Mouse (Mus musculus) left cerebral cortex, adult 2 months (tissue): ENCODE measurements at regions not wholly inside any gene's neighbourhood (a gene's known extent, or its start where the extent isn't known, plus 50 kb on each side); places are given as distances from the start of the nearest gene placed in this dataset.
A peak's percentile ranks its signal among the peaks of the same experiment; 100 is the strongest.

Experiments
- DNase-seq, 2 experiments: peaks; one replicate each; pipeline ENCODE4 v3.0.0; 2021 to 2022; ENCODE audit warnings: low spot score in 2 of 2, mixed read lengths in 1 of 2; ENCODE audit errors: extremely low spot score in 1 of 2
- H3K27ac ChIP-seq: fragments of 200-600 bp; 2 replicates; pipeline ENCODE4 v1.8.1; 2022
- H3K4me3 ChIP-seq: fragments of 200-600 bp; 2 replicates; pipeline ENCODE4 v1.8.1; 2022
- CTCF ChIP-seq: fragments of 200-600 bp; IDR thresholded peaks from 2 replicates; pipeline ENCODE4 v1.8.1; 2022; ENCODE audit warnings: antibody characterized with exemption, mild to moderate bottlenecking, moderate library complexity
- intact Hi-C: fragments of 180-260 bp; cut with DNase I; formaldehyde crosslinking; loops from one replicate; pipeline ENCODE4 v1.15.1; 2025

GRCm38 (mm10) chr8:44805179-44805815 lies 129.9 kb upstream of the Fat1 start:
- intact Hi-C loops: no loop called here
- TF ChIP-seq CTCF: no peak

GRCm38 (mm10) chr8:44812360-44812759 lies 122.9 kb upstream of the Fat1 start:
- DNase-seq: no peak
- intact Hi-C loops: no loop called here
- no peak overlapping the region for H3K4me3 ChIP-seq
- TF ChIP-seq CTCF: no peak
- H3K27ac ChIP-seq: no peak overlapping the region

More at GRCm38 (mm10) chr8:44805179-44805815, 129.9 kb upstream of the Fat1 start:
- no peak for DNase-seq
- Histone ChIP-seq H3K27ac (no peak overlapping the region), H3K4me3 (no peak overlapping the region)

- Histone ChIP-seq H3K27ac (no peak overlapping the region), H3K4me3 (no peak overlapping the region)
- no peak for TF ChIP-seq CTCF
- DNase-seq: no peak
- intact Hi-C loops: no loop called here
Measured at GRCm38 (mm10) chr8:44817532-44818157, 117.6 kb upstream of the Fat1 start.

- DNase-seq: no peak
- no peak for TF ChIP-seq CTCF
- no peak overlapping the region for H3K27ac ChIP-seq
- intact Hi-C loops: no loop called here
- no peak overlapping the region for H3K4me3 ChIP-seq
Measured at GRCm38 (mm10) chr8:44819270-44819669, 116.0 kb upstream of the Fat1 start.

- no peak overlapping the region for H3K4me3 ChIP-seq
- no peak for TF ChIP-seq CTCF
- DNase-seq: no peak
- H3K27ac ChIP-seq: no peak overlapping the region
- intact Hi-C loops: no loop called here
Measured at GRCm38 (mm10) chr8:44819691-44820090, 115.6 kb upstream of the Fat1 start.

GRCm38 (mm10) chr8:44825183-44825757 lies 110.0 kb upstream of the Fat1 start:
- DNase-seq: no peak
- Histone ChIP-seq H3K4me3 (no peak overlapping the region), H3K27ac (no peak overlapping the region)
- no peak for TF ChIP-seq CTCF
- intact Hi-C loops: no loop called here

GRCm38 (mm10) chr8:44826936-44827335 lies 108.3 kb upstream of the Fat1 start:
- Histone ChIP-seq H3K27ac (no peak overlapping the region), H3K4me3 (no peak overlapping the region)
- peak; percentile 16 to 24 for DNase-seq
- intact Hi-C loops: no loop called here
- no peak for TF ChIP-seq CTCF

GRCm38 (mm10) chr8:44828026-44828425 lies 107.2 kb upstream of the Fat1 start:
- DNase-seq: no peak
- Histone ChIP-seq H3K27ac (no peak overlapping the region), H3K4me3 (no peak overlapping the region)
- intact Hi-C loops: no loop called here
- TF ChIP-seq CTCF: no peak

GRCm38 (mm10) chr8:44838431-44838830 lies 96.8 kb upstream of the Fat1 start:
- H3K4me3 ChIP-seq: no peak overlapping the region
- intact Hi-C loops: no loop called here
- DNase-seq: no peak
- no peak overlapping the region for H3K27ac ChIP-seq
- no peak for TF ChIP-seq CTCF

GRCm38 (mm10) chr8:44839504-44840209 lies 95.6 kb upstream of the Fat1 start:
- no peak overlapping the region for H3K27ac ChIP-seq
- H3K4me3 ChIP-seq: no peak overlapping the region
- DNase-seq: no peak
- no peak for TF ChIP-seq CTCF
- intact Hi-C loops: no loop called here

GRCm38 (mm10) chr8:44840646-44841045 lies 94.6 kb upstream of the Fat1 start:
- intact Hi-C loops: no loop called here

GRCm38 (mm10) chr8:44844362-44844761 lies 90.9 kb upstream of the Fat1 start:
- H3K4me3 ChIP-seq: no peak overlapping the region
- TF ChIP-seq CTCF: no peak
- intact Hi-C loops: no loop called here

More at GRCm38 (mm10) chr8:44840646-44841045, 94.6 kb upstream of the Fat1 start:
- no peak overlapping the region for H3K4me3 ChIP-seq
- no peak for TF ChIP-seq CTCF
- H3K27ac ChIP-seq: no peak overlapping the region
- no peak for DNase-seq

More at GRCm38 (mm10) chr8:44844362-44844761, 90.9 kb upstream of the Fat1 start:
- DNase-seq: no peak
- no peak overlapping the region for H3K27ac ChIP-seq
